Mouse (Mus musculus): Measurements from ENCODE around the gene Csk.

DNA sequence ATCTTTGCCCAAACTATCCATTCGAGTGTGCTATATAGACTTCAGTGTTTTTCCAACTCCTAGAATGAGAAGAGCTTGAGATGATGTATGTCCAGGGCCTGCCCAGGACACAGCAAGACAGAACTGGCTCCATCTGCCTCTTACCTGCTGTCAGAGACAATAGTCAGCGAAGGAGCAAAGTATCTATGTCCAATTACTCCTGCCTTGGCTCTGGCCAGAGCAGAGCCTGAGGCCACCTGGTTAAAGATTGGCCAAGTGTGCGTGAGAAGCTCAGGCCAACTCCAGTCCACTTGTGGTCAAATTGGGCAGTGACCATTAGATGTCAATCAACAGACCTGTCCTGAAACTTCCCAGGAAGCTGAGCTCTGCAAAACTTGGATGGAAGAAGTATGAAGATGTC is 16.1 kb upstream of the Csk start:
- TF ChIP-seq CEBPB (IDR thresholded peaks at IDR 0.05; ENCODE audit: low read depth) (no peak), CTCF (IDR thresholded peaks at IDR 0.05; ENCODE audit: control insufficient read depth, insufficient read depth, insufficient read length) (no peak), FOSL1 (IDR thresholded peaks at IDR 0.05; ENCODE audit: insufficient read depth, low read length, poor library complexity, severe bottlenecking) (no peak), MAX (IDR thresholded peaks at IDR 0.05) (no peak)

All from C2C12 (cell line).